Mouse (Mus musculus) liver, postnatal 0 days (tissue): ENCODE measurements around the gene Cog7. TPM values are rescaled to one million over a fixed set of nuclear protein-coding genes. Genes with fewer than 3 reads are reported as not detected.

Experiments used
- ATAC-seq: fragments of 200-750 bp; cut with Nextera tagmentation; 2 replicates; pipeline ENCODE4 v1.8.0; 2017; ENCODE audit warnings: mild to moderate bottlenecking, moderate library complexity
- DNase-seq: peaks from one replicate; pipeline ENCODE4 v3.0.0-alpha.2; 2016
- H3K27ac ChIP-seq: fragments of 300-500 bp; sonication (generic); 2 replicates; pipeline ENCODE4 v1.5.1; 2014; ENCODE audit warnings: antibody characterized with exemption, moderate library complexity, mild to moderate bottlenecking, low read depth
- H3K27me3 ChIP-seq: fragments of 300-500 bp; sonication (generic); 2 replicates; pipeline ENCODE4 v1.6.1; 2014; ENCODE audit warnings: low read length, control low read depth, mixed read lengths; ENCODE audit not compliant: insufficient read depth
- H3K36me3 ChIP-seq: fragments of 300-500 bp; sonication (generic); replicated peaks from 2 replicates; pipeline ENCODE4 v1.6.1; 2014; ENCODE audit warnings: mild to moderate bottlenecking, control low read depth, low read length, moderate library complexity, mixed read lengths; ENCODE audit not compliant: insufficient read depth
- H3K4me1 ChIP-seq: fragments of 300-500 bp; sonication (generic); 2 replicates; pipeline ENCODE4 v1.6.1; 2014; ENCODE audit warnings: antibody characterized with exemption, mild to moderate bottlenecking, control low read depth; ENCODE audit not compliant: insufficient read depth
- H3K4me2 ChIP-seq: fragments of 300-500 bp; sonication (generic); 2 replicates; pipeline ENCODE4 v1.6.1; 2014; ENCODE audit warnings: low read depth, mild to moderate bottlenecking, low read length, moderate library complexity, mixed read lengths
- H3K4me3 ChIP-seq: fragments of 300-500 bp; sonication (generic); 2 replicates; pipeline ENCODE4 v1.5.1; 2014; ENCODE audit warnings: low read depth, low read length
- H3K9ac ChIP-seq: fragments of 300-500 bp; sonication (generic); replicated peaks from 2 replicates; pipeline ENCODE4 v1.6.1; 2014; ENCODE audit warnings: mild to moderate bottlenecking, moderate library complexity
- H3K9me3 ChIP-seq: fragments of 300-500 bp; sonication (generic); 2 replicates; pipeline ENCODE4 v1.6.1; 2016; ENCODE audit warnings: mild to moderate bottlenecking, control low read depth, low read length, mixed read lengths
- CTCF ChIP-seq: sonication (generic); IDR thresholded peaks from 2 replicates; pipeline ENCODE4 v1.5.1; 2016; ENCODE audit warnings: antibody characterized with exemption, low read depth
- EP300 ChIP-seq: IDR thresholded peaks from 2 replicates; pipeline ENCODE4 v1.6.1; 2016; ENCODE audit warnings: antibody characterized with exemption, low read depth, mild to moderate bottlenecking
- WGBS: fragments of 180-500 bp; shearing (Covaris S2); extraction: QIAGEN DNeasy Blood & Tissue Kit; methylation state at CpG from one replicate; pipeline ENCODE4 v1.1.7; 2014; ENCODE audit not compliant: insufficient replicate concordance; 5-methylcytosine and 5-hydroxymethylcytosine counted together
- polyA plus RNA-seq: library from polyadenylated mRNA; unstranded; fragments of >200 nt; fragmentation: Nextera tagmentation; extraction: Ambion mirVana; gene quantifications from 2 replicates; pipeline ENCODE4 v1.2.1, GENCODE M21; 2015

Gene Cog7
- polyA plus RNA-seq, 1 experiment from 2014 or later = 5.4 TPM

- Histone ChIP-seq H3K27ac (no peak overlapping the region), H3K27me3 (no peaks in the 10 kb centered on the region), H3K4me3 (no peak overlapping the region), H3K4me2 (no peak overlapping the region), H3K36me3 (peaks cover 8% of the 10 kb centered on the region), H3K9me3 (no peaks in the 10 kb centered on the region), H3K4me1 (no peaks in the 10 kb centered on the region), H3K9ac (no peak overlapping the region)
- no peak for DNase-seq
- TF ChIP-seq EP300 (no peak), CTCF (no peak)
- ATAC-seq = no peak
- WGBS = 90% methylated on average over 2 of the region's 2 CpGs
These were observed 39.1 kb downstream of the Cog7 start for GRCm38 (mm10) chr7:121942371-121942770.

- H3K27me3 ChIP-seq = no peaks in the 10 kb centered on the region
- no peaks in the 10 kb centered on the region for H3K4me1 ChIP-seq
- no peak overlapping the region for H3K4me3 ChIP-seq
- H3K36me3 ChIP-seq = peaks cover 8% of the 10 kb centered on the region
- TF ChIP-seq CTCF (no peak), EP300 (no peak)
- H3K27ac ChIP-seq = no peak overlapping the region
- no peak overlapping the region for H3K4me2 ChIP-seq
- H3K9me3 ChIP-seq = no peaks in the 10 kb centered on the region
- WGBS = 69% methylated on average over 3 of the region's 3 CpGs
- no peak overlapping the region for H3K9ac ChIP-seq
- DNase-seq = no peak
- no peak for ATAC-seq
These were observed 39.9 kb downstream of the Cog7 start for GRCm38 (mm10) chr7:121941640-121942039.

- no peak overlapping the region for H3K9ac ChIP-seq
- H3K4me2 ChIP-seq = no peak overlapping the region
- DNase-seq = no peak
- H3K36me3 ChIP-seq = peaks cover 8% of the 10 kb centered on the region
- no peaks in the 10 kb centered on the region for H3K27me3 ChIP-seq
- no peak overlapping the region for H3K4me3 ChIP-seq
- WGBS = 85% methylated on average over 3 of the region's 3 CpGs
- H3K27ac ChIP-seq = no peak overlapping the region
- no peaks in the 10 kb centered on the region for H3K9me3 ChIP-seq
- no peak for TF ChIP-seq CTCF
- no peaks in the 10 kb centered on the region for H3K4me1 ChIP-seq
- no peak for ATAC-seq
These were observed 40.5 kb downstream of the Cog7 start for GRCm38 (mm10) chr7:121941016-121941415.

GRCm38 (mm10) chr7:121939729-121940128, 41.8 kb downstream of the Cog7 start:
- WGBS = 35% methylated on average over 4 of the region's 4 CpGs
- Histone ChIP-seq H3K4me1 (no peaks in the 10 kb centered on the region), H3K9ac (no peak overlapping the region), H3K9me3 (no peaks in the 10 kb centered on the region), H3K4me3 (no peak overlapping the region), H3K27me3 (no peaks in the 10 kb centered on the region), H3K4me2 (no peak overlapping the region), H3K36me3 (peaks cover 8% of the 10 kb centered on the region), H3K27ac (no peak overlapping the region)
- DNase-seq (no peak), ATAC-seq (peak; percentile 54)
- no peak for TF ChIP-seq EP300
- no peak for TF ChIP-seq CTCF

GRCm38 (mm10) chr7:121939244-121939643, 42.3 kb downstream of the Cog7 start:
- no peaks in the 10 kb centered on the region for H3K4me1 ChIP-seq
- ATAC-seq = no peak

GRCm38 (mm10) chr7:121938124-121938891, 43.2 kb downstream of the Cog7 start:
- Histone ChIP-seq H3K4me3 (no peak overlapping the region), H3K9ac (no peak overlapping the region), H3K4me2 (no peak overlapping the region), H3K4me1 (no peaks in the 10 kb centered on the region), H3K27me3 (no peaks in the 10 kb centered on the region), H3K27ac (no peak overlapping the region), H3K36me3 (peaks cover 2% of the 10 kb centered on the region; the same call in 1 of the 2 replicates), H3K9me3 (no peaks in the 10 kb centered on the region)
- DNase-seq (no peak), ATAC-seq (no peak)
- TF ChIP-seq CTCF (no peak), EP300 (no peak)
- WGBS = 83% methylated on average over 8 of the region's 8 CpGs

More at GRCm38 (mm10) chr7:121939244-121939643, 42.3 kb downstream of the Cog7 start:
- TF ChIP-seq CTCF (no peak), EP300 (no peak)
- no peaks in the 10 kb centered on the region for H3K9me3 ChIP-seq
- 78% methylated on average over 6 of the region's 6 CpGs for WGBS
- H3K4me3 ChIP-seq = no peak overlapping the region
- H3K9ac ChIP-seq = no peak overlapping the region
- no peak overlapping the region for H3K4me2 ChIP-seq
- H3K27ac ChIP-seq = no peak overlapping the region
- no peak for DNase-seq
- H3K27me3 ChIP-seq = no peaks in the 10 kb centered on the region
- H3K36me3 ChIP-seq = peaks cover 8% of the 10 kb centered on the region
